Mouse (Mus musculus) heart, adult 18-20 months (tissue): ENCODE results near the gene H2-DMa. TPM values are rescaled to one million over a fixed set of nuclear protein-coding genes. Genes with fewer than 3 reads are reported as not detected.
A peak's percentile ranks its signal among the peaks of the same experiment; 100 is the strongest.

ENCODE experiments used
- DNase-seq, 2 experiments: peaks; one replicate each; pipeline ENCODE4 v3.0.0; 2021 to 2022; ENCODE audit warnings: mixed read lengths in 1 of 2
- total RNA-seq, 2 experiments: library from RNA; stranded (reverse); gene quantifications; 2 replicates each; pipeline ENCODE4 v1.2.3; 2021

Gene H2-DMa
- total RNA-seq, 2 experiments from 2014 or later = 5.9 to 7.2 TPM

DNA sequence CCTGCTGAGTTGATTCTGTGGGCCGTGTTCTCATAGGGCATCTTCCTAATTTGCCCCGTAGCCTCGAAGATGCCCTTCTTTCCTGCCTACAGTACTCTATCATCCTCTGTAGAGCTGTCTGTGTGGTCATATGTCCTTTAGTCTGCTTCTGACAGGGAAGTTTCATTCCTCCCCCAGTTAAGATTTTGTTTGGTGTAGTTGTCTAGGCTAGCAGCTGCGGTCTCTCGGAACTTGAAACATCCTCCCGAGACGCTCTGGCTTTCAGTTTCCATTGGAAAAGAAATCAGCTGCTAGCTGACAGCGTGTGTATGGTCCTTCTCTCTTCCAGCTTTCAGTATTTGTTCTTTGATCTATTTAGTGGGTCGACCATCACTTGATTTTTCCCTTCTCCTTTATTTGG is 14.5 kb upstream of the H2-DMa start:
- no peak for DNase-seq

DNA sequence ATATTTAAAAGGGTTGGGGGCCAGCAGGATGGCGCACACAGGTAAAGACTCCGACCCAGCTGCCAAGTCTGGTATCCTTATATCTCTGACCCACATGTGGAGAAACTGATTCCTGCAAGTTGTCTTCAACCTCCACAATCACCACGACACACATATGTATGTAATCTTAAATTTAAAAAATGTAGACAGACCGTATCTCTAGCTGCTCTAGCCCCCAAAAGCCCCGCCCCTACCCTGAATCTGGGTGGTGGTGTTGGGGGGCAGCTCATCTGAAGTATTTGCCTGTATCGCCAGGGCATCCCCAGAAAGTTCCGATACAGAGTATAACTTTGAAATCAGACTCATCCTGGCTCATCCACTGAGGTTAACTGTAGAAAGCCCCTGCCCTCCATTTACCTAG is 12.8 kb upstream of the H2-DMa start:
- no peak for DNase-seq

DNA sequence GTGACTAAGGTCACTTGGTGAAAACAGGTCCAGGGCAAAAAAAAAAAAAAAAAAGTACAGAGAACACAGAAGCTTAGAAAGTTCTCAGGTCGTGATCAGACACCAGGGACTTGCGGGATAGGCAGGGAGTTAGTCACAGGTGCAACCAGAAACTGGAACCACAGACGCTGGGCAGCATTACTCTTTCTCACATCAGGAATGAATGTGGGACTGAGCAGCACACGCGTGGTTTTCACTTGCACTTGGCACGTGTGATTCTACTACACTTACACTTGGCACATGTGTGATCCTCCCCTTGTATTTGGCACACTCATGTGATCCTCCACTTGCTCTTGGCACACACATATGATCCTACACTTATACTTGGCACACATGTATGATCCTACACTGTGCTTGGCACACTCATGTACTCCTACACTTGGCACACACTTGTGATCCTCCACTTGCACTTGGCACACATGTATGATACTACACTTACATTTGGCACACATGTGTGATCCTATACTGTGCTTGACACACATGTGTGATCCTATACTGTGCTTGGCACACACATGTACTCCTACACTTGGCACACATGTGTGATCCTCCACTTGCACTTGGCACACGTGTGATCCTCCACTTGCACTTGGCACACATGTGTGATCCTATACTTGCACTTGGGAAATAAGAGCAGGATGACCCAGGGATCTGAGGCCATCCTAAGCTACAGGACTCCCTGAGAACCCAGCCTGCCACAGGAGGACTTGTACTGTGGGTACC is 12.1 kb upstream of the H2-DMa start:
- no peak for DNase-seq

DNA sequence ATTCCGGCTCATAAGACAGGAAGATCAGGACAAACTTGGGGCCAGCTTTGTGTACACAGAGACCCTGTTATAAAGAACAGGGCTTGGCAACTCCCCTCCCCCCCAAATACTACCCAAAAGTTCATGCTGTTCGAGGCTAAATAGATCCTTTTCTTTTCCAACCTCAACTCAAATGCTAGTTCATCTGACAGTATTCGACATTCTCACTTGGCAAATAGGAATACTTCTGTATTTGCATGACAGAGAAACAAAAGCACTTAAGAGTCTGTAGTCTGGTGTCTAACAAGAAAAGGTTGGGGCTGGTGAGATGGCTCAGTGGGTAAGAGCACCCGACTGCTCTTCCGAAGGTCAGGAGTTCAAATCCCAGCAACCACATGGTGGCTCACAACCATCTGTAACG is 10.9 kb upstream of the H2-DMa start:
- no peak for DNase-seq

DNA sequence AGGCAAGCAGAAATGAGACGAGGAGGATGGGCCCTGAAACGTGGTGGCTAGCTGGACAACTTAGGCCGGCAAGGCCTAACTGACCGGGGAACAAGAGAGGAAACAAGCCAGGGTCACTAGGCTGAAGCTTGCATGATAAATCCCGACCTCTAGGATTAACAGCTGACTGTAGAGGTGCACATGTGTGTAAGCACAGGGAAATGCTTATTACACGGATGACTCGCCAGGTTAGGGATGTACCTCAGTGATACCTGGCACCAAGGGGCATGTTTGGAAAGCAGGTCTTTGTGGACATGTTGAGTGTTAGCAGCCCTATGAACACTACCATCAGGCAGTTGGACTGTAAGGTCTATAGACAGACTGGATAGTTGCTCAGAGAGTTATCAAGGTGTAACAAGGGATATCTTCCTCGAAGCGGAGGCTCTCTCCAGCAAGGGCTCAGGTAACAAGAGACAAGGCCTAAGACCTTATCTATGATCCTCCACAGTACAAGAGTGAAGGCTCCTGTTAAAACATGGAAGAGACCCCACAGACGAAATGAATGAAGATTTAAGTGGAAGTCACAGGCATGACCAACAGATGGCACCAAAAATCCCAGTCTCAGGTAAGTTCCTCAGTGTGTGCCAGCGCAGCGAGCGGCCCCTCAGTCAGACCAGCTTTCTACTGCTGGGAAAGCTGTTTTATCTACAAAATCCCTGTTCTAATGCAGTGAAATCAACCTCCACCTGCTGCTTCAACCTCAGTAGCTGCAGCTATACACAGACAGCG is 10.1 kb upstream of the H2-DMa start:
- no peak for DNase-seq

DNA sequence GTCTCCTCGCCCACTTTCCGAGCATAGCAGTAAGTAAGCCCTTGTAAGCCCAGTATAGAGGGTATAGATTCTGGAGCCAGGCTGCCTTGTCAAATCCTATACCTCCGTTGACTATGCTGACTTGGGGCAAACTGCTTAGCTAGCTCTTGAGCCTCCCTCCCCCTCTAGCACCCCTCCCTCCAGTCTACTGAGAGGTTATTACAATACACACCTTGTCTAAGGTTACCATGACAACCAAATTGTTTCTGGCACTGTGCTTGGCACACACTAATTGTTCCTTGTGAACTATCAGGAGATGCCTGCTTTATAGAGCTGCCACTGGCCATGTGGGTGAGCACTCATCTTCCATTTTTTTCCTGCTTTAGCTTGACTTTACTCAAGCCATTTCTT is 9.5 kb upstream of the H2-DMa start:
- DNase-seq = no peak

DNA sequence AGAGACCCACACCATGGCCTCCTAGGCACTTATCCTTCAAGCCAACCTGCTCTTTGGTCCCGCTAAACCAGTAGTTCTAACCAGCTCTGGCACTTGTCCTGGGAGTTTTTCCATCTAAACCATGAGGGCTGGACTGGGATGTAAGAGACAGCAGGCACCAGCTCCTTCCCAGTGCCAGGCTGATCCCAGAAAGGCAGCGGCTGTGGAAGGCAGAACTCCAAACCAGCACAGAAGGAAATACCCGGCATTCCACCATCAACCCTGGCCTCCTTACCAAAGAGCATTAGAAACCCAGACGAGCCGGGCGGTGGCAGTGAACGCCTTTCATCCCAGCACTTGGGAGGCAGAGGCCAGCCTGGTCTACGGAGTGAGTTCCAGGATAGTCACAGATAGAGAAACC is 9.0 kb upstream of the H2-DMa start:
- DNase-seq = no peak

DNA sequence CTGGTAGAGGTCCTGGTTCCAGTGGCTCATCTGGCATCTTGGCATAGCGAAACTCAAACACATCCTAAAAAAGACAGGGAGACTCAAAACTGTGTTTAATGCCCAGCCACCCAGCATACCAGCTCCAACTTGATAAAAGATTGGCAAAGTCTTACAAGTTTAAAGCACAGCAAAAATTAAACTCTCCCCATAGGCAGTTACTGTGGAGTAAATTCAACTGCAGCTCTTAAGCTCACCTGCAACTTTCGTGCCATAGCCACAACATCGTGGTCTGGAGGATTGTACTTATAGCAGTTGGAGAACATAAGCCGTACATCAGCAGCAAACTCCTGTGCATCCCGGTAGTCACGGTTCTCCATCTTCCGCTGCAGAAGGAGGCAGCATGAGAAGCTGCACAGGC is 5.2 kb upstream of the H2-DMa start:
- no peak for DNase-seq

DNA sequence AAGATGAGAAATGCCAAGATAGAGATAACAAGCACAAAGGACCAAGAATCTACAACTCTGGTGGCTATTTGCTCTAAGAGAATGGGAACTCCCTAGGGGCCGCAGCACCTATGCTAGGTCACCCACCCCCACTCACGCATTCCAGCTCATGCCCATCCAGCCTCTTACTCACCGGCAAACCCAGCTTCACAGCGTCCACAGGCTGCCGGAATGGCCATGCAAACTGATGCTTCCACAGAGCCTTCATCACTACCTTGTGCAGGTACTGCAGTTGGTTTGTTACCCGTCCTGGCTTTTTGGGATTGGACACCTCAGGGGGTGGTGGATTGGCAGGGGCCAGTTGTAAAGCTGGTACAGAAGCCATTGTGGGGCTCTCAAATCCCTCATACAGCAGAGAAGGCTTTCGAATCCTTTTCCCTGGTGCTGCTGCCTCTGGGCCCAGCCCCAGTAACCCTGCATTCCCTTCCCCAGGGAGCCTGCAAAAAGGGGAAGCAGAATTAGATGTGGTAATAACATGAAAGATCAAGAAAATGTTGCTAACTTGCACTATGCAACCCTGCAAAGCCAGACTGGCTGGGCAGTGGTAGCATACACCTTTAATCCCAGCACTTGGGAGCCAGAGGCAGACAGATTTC is 2.5 kb upstream of the H2-DMa start:
- peak; percentile 47 to 57 for DNase-seq

DNA sequence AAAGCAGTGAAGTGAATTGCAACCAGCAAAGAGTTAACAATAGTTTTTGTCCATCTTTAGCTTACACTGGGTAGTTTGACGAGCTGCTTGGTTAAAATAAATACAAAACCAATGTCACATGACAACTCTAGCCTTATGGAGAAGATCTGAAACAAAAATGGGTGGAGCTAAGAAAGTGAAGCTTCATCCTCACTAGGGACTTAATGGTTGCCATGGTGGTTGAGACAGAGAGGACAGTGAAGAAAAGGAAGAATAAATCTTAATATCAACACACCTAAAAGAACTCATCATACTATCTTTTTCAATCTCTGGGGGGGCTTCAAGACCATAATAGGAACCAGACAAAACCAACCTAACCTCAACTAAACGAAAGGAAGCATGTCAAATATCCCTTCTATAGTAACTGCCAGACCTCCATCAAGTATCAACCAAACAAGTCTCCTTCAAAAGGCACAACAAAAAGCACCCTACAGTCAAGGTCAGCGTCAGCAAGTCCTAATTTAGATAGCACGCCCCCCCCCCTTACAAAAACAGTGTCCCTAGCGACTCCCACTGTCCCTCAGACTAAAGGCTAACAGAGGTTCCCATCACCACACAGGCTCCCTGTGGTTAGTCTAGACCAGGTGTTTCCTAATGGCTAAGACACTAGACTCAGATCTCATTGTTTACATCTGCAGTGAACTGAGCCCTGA is 1.8 kb upstream of the H2-DMa start:
- no peak for DNase-seq

DNA sequence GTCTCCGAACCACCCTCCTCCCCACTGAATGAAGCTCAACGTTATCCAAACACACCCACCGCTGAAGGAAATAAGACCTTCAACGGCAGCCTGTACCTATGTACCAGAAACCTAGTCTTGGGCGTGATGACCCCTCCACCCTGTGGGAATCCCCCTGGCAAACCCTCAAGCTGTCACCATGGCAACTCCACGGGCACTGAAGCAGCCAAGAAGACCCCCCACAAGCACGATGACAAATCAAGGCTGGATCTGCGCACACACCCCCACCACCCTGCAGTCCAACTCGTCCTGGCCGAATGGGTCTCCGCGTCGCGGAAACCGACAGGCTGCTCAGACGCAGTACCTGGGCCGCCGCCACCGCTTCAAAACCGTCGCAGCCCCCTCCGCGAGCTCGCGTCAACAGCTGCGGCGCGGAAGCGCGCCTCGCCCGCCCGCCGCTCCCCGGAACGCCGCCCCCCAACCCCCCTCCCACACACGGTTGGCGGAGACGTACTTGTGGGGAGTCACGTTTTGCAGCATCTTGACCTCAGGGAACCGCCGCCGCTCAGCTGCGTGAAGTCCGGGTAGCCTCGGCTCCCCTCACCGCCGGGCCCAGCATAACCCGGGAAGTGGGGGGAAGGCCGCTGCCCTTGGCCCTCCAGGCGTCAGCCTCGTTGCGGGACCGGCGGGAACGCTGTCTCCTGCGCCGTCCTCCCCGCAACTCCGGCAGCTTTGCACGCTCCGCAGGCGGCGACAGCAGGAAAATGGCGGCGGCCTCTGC is 1.0 kb upstream of the H2-DMa start:
- peak in 1 of 2 experiments; percentile 68 for DNase-seq

DNA sequence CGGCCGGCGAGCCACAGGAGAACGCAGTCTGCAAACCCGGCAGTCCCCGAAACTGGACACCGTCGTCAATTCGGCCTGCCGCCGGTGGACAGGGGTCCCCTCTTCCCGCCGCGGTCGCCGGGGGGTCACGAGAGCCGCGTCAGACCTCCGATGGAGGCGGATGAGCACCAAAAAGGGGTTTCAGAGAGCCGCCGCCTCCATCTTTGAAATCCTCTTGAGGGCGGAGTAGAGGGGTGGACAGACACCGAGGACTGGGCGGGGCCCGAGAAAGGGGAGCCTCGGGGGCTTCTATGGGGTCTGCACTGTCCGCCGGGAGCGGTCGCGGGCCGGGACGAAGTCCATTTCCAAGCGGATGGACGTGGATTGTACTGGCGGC is 480 bp upstream of the H2-DMa start:
- no peak for DNase-seq

DNA sequence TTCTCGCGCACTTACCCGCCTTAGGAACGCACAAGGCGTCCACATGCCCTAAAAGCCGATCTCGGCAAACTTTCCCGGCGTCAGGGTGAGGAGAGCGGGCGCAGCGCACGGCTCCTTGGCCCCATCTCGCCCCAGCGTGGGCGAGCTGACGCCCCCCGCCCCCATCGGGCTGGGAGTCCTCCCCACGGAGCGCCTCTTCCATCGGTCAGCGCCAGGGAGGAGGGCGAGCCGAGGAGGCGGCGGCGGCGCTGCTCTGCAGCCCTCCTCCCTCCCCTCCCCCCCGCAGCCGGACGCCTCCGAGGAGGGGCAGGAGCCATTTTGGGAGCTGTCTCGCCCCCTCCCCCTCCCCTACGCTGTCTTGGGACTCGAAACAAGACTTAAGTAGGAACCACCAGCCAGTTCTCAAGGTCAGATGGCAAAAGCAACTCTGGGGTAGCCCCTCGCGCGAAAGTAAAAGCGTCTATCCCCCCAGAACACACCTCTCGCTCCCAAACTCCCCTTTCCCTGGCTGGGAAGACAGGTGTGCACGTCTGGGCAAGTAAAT is 911 bp downstream of the H2-DMa start:
- peak; percentile 91 to 93 for DNase-seq

DNA sequence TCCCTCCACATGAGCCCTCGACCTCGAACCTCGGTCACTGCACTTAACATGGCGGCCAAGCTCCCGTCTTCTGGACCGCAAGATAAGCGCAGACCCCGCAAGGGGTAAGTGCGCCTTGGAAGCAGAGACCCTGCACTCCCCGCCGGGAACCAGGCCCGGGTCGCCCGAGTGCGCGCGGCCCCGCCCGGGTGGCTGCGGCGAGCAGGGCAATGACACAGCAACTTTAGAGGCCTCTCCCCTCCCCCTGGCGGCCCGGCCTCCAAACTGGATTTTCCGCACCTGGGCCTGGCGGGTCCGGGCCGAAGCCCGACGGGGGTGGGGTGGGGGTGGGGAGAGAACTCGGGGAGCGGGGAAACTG is 1.5 kb downstream of the H2-DMa start:
- DNase-seq = peak; percentile 91

DNA sequence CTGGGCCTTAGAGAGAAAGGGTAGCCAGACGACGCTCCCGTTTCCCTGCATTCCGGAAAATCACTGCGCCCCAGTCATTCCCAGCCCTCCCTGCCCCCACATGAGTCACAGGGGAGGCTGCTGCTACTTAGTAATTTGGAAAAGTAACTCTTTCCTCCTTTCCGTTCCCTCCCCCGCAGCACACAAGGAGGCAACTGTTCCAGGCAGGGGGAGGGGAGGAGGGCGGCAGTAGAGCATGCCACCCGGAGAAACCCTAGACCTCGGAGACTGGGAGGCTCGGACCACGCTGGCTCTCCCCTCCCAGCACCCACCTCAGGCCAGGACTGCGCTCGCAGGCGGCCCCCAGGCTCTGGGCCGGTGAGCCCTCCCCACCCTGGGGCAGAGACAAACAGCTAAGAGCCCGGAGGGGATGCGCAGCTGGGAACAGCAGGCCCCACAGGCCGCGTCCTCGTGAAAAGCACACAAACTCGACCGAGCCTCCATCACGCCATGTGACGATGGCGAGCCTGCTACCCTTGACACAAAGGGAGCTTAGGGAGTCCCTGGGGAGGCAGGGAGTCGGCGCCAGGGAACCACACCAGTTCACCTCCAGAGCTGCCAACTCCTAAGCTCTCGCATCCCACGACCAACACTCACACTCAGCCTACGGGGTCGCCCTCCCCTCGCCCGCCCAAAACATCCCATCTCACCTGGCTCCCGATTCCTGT is 2.0 kb downstream of the H2-DMa start:
- peak; percentile 92 to 94 for DNase-seq

DNA sequence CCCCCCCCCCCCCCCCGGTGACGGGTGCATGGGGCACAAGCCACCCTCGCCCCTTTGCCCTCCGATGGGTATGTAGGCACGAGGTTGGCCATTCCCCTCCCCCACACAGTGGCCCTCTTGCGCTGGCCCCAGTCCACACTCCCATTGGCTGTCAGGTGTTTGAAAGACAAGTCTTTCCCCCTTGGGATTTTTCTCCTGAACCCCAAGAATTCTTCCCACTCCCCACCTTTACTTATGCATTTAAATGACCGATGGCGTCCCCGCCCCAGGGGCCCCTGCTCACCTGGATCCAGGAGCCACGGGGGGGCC is 2.5 kb downstream of the H2-DMa start:
- DNase-seq = peak in 1 of 2 experiments; percentile 82

DNA sequence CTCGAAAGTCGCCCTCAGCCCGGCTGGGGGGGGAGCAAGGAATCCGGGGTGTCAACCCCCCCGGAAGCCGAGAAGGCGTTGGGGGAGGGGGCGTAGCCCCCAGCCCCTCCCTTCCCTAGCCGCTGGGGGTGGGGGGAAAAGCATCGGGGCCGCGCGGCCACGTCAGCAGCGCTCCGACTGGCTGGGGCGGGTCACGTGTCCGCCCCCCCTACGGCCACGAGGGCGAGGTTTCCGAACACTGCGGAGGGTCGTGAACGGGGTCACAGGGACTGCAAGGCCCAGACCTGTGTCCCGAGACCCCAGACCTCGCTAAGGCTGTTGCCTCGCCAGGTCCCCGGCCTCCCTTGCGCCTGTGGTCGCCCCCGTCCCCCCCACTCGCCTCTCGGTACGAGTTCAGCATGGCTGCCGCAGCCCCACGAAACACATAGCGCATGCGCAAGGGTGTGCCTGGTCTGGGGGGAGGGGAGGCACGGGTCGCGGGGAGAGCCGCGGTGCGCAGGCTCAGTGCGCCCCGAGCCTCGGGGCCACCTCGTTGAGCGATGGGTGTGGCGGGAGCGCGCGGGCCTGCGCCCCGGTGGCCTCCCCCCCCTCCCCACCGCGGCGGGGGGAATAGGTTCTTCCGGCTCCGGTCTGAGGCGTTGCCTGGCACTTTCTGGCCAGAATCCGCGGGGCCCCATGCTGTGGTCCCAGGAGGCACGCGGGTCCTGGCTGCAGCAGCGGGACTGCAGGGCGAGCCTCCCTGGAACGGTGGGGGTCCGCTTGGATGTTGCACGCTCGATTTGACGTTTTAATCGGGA is 3.0 kb downstream of the H2-DMa start, which contains the start of gene Brd2:
Gene Brd2 (minus strand): TSS at position 447 of the 797 bp plus-strand sequence.
- peak; percentile 98 for DNase-seq

DNA sequence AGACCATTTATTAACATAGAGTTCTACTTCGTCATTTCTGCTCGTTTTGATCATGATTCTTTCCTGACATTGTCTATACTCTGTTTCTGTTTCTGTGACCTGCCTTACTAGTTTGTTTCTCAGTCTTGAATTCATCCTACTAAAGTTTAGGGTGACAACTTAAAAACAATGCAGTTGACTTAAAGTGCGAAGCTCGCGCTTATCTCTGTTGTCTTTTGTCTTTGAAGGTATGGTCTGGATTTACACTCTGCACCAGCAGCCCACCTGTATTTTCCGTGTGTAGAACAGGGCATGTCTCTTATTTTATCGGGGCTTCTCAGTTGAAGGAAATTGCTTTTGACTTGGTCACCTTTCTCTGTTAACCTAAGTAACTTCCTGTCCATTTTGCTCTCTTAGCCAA is 3.8 kb downstream of the H2-DMa start:
- DNase-seq = no peak

DNA sequence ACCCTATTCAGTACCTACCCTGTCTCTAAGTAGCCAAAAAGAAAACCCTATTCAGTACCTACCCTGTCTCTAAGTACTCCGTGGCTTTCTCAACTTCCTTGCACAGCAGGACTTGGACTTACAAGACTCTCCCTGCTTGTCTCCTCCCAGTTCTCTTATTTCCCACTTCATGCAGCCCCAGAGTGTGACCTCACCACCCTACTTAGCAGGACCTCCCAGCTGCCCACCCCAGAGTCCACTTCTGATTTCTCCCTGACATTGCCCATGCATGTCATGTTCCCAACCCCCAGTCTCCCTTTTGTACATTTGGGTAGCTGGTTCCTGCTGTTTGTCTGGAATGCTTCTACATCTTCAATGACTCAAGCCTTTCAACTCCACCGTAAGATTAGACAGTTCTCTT is 4.2 kb downstream of the H2-DMa start:
- peak; percentile 58 to 62 for DNase-seq

DNA sequence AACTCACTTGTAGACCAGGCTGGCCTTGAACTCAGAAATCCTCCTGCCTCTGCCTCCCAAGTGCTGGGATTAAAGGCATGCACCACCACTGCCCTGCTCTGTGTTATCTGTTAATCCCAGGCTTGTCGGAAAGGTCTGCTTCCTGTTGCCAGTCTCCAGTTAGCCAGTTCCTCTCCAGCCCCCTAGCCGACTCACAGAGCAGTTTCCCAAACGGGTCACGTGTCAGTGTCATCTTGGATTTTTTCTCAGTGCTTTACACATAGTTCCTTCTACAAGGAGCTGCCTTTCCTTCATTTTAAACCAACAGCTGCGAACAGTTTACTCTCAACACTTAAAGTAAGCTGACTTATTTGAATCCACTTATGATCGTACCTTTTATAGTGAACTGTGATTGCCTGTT is 5.3 kb downstream of the H2-DMa start:
- DNase-seq = peak in 1 of 2 experiments; percentile 62
